Mouse (Mus musculus) heart, adult 2 months (tissue): ENCODE results near the gene Ptpn11. TPM values are rescaled to one million over a fixed set of nuclear protein-coding genes. Genes with fewer than 3 reads are reported as not detected.
A peak's percentile ranks its signal among the peaks of the same experiment; 100 is the strongest.

Source experiments
- DNase-seq, 2 experiments: peaks; one replicate each; pipeline ENCODE4 v3.0.0; 2021
- H3K27ac ChIP-seq: fragments of 200-600 bp; 2 replicates; pipeline ENCODE4 v1.8.1; 2022
- H3K27me3 ChIP-seq: fragments of 200-500 bp; 2 replicates; pipeline ENCODE4 v1.6.1; 2012; ENCODE audit warnings: mild to moderate bottlenecking, low read length, inconsistent platforms, mixed read lengths; ENCODE audit not compliant: control insufficient read depth, insufficient read depth
- H3K36me3 ChIP-seq: fragments of 200-500 bp; 2 replicates; pipeline ENCODE4 v1.6.1; 2012; ENCODE audit warnings: low read length, inconsistent platforms; ENCODE audit not compliant: control insufficient read depth, insufficient read depth
- H3K4me1 ChIP-seq: fragments of 200-500 bp; 2 replicates; pipeline ENCODE4 v1.6.1; 2011; ENCODE audit warnings: low read length; ENCODE audit not compliant: control insufficient read depth, insufficient read depth
- H3K4me3 ChIP-seq: fragments of 200-600 bp; 2 replicates; pipeline ENCODE4 v1.8.1; 2022
- H3K79me2 ChIP-seq: fragments of 200-500 bp; replicated peaks from 2 replicates; pipeline ENCODE4 v1.6.1; 2012; ENCODE audit warnings: mild to moderate bottlenecking, inconsistent platforms, low read length, moderate library complexity, mixed read lengths; ENCODE audit not compliant: control insufficient read depth, insufficient read depth
- H3K9ac ChIP-seq: fragments of 200-500 bp; 2 replicates; pipeline ENCODE4 v1.6.1; 2012; ENCODE audit warnings: low read depth, mild to moderate bottlenecking, control low read depth, inconsistent platforms, low read length, mixed read lengths
- CTCF ChIP-seq: fragments of 200-600 bp; IDR thresholded peaks from 2 replicates; pipeline ENCODE4 v1.8.1; 2022; ENCODE audit warnings: antibody characterized with exemption, mild to moderate bottlenecking, moderate library complexity
- EP300 ChIP-seq: fragments of 200-500 bp; IDR thresholded peaks from 2 replicates; pipeline ENCODE4 v1.6.1; 2011; ENCODE audit warnings: low read depth, low read length, control low read depth; ENCODE audit not compliant: insufficient read depth
- POLR2A ChIP-seq: fragments of 200-500 bp; IDR thresholded peaks from 2 replicates; pipeline ENCODE4 v1.6.1; 2011; ENCODE audit warnings: mild to moderate bottlenecking, low read depth, low read length, control low read depth; ENCODE audit not compliant: insufficient read depth
- WGBS: fragments of 180-500 bp; shearing (Covaris S2); methylation state at CpG from one replicate; pipeline ENCODE4 v1.1.7; 2018; 5-methylcytosine and 5-hydroxymethylcytosine counted together
- intact Hi-C: fragments of 180-260 bp; cut with DNase I; formaldehyde crosslinking; loops from one replicate; pipeline ENCODE4 v1.15.1; 2025
- polyA plus RNA-seq: library from polyadenylated mRNA; depleted of rRNA; stranded (reverse); fragments of >200 nt; gene quantifications from 2 replicates; pipeline ENCODE4 v1.2.3, GENCODE M21; 2012
- total RNA-seq, 2 experiments: library from RNA; stranded (reverse); gene quantifications; 2 replicates each; pipeline ENCODE4 v1.2.3; 2021

Ptpn11 gene
- total and polyA plus RNA-seq, 3 experiments, result 50.7 to 205 (median 159) TPM

- peaks cover 26% of the 10 kb centered on the region for H3K4me1 ChIP-seq
- peak overlapping the region; percentile 78 for H3K27ac ChIP-seq
- intact Hi-C loops, result loop anchor here (10.0 kb wide), 1 partner anchor 233 kb away; no protein-coding TSS in a partner anchor
- 69% methylated on average over 9 of the region's 9 CpGs for WGBS
- peak overlapping the region; percentile 23; the same call in 1 of the 2 replicates for H3K4me3 ChIP-seq
- DNase-seq, result no peak
- peaks cover 13% of the 10 kb centered on the region for H3K36me3 ChIP-seq
- H3K9ac ChIP-seq, result peak overlapping the region; percentile 31
- H3K79me2 ChIP-seq, result peaks cover 7% of the 10 kb centered on the region
- no peaks in the 10 kb centered on the region for H3K27me3 ChIP-seq
- TF ChIP-seq EP300, result no peak
- TF ChIP-seq CTCF, result no peak
- no peak for TF ChIP-seq POLR2A
Measured at GRCm38 (mm10) chr5:121188265-121188664, 2.9 kb downstream of the Ptpn11 start.

GRCm38 (mm10) chr5:121187580-121188001 lies 3.6 kb downstream of the Ptpn11 start:
- peak overlapping the region; percentile 44 for H3K9ac ChIP-seq
- peak overlapping the region; percentile 78 for H3K27ac ChIP-seq
- 57% methylated on average over 8 of the region's 8 CpGs for WGBS
- intact Hi-C loops, result loop anchor here (10.0 kb wide), 1 partner anchor 233 kb away; no protein-coding TSS in a partner anchor
- H3K4me3 ChIP-seq, result peak overlapping the region; percentile 23; the same call in 1 of the 2 replicates
- H3K4me1 ChIP-seq, result peaks cover 29% of the 10 kb centered on the region
- DNase-seq, result peak; percentile 60 to 77
- TF ChIP-seq POLR2A, result peak; percentile 63
- peak; percentile 96 for TF ChIP-seq EP300
- peak; percentile 45 for TF ChIP-seq CTCF
- peaks cover 11% of the 10 kb centered on the region for H3K79me2 ChIP-seq
- H3K27me3 ChIP-seq, result no peaks in the 10 kb centered on the region
- peaks cover 13% of the 10 kb centered on the region for H3K36me3 ChIP-seq

GRCm38 (mm10) chr5:121184945-121185551 lies 6.1 kb downstream of the Ptpn11 start:
- peak overlapping the region; percentile 78 for H3K27ac ChIP-seq
- H3K9ac ChIP-seq, result peak overlapping the region; percentile 29; the same call in 1 of the 2 replicates

GRCm38 (mm10) chr5:121184375-121184774 lies 6.8 kb downstream of the Ptpn11 start:
- Histone ChIP-seq H3K27ac (peak overlapping the region; percentile 78), H3K4me3 (no peak overlapping the region; the same call in 1 of the 2 replicates), H3K27me3 (no peaks in the 10 kb centered on the region), H3K79me2 (peaks cover 16% of the 10 kb centered on the region), H3K36me3 (peaks cover 14% of the 10 kb centered on the region), H3K4me1 (peaks cover 28% of the 10 kb centered on the region), H3K9ac (no peak overlapping the region)
- intact Hi-C loops, result loop anchor here (10.0 kb wide), 1 partner anchor 230 kb away; no protein-coding TSS in a partner anchor
- 21% methylated on average over 2 of the region's 2 CpGs for WGBS
- no peak for TF ChIP-seq CTCF
- no peak for TF ChIP-seq EP300
- no peak for TF ChIP-seq POLR2A
- DNase-seq, result no peak

More at GRCm38 (mm10) chr5:121184945-121185551, 6.1 kb downstream of the Ptpn11 start:
- Histone ChIP-seq H3K4me1 (peaks cover 28% of the 10 kb centered on the region), H3K79me2 (peaks cover 14% of the 10 kb centered on the region), H3K36me3 (peaks cover 13% of the 10 kb centered on the region), H3K4me3 (peak overlapping the region; percentile 0; the same call in 1 of the 2 replicates), H3K27me3 (no peaks in the 10 kb centered on the region)
- intact Hi-C loops, result loop anchor here (10.0 kb wide), 1 partner anchor 230 kb away; no protein-coding TSS in a partner anchor
- DNase-seq, result peak in 1 of 2 experiments; percentile 29
- WGBS, result 8% methylated on average over 11 of the region's 11 CpGs
- no peak for TF ChIP-seq CTCF
- TF ChIP-seq POLR2A, result peak; percentile 20; the same call in 1 of the 2 replicates
- TF ChIP-seq EP300, result peak; percentile 41; the same call in 1 of the 2 replicates

GRCm38 (mm10) chr5:121183269-121183668 lies 7.9 kb downstream of the Ptpn11 start:
- Histone ChIP-seq H3K27me3 (no peaks in the 10 kb centered on the region), H3K4me1 (peaks cover 25% of the 10 kb centered on the region), H3K27ac (no peak overlapping the region), H3K9ac (no peak overlapping the region), H3K4me3 (no peak overlapping the region), H3K36me3 (peaks cover 17% of the 10 kb centered on the region), H3K79me2 (peaks cover 18% of the 10 kb centered on the region)
- WGBS, result 80% methylated on average over 9 of the region's 9 CpGs
- DNase-seq, result no peak
- TF ChIP-seq EP300 (no peak), CTCF (no peak), POLR2A (no peak)
- intact Hi-C loops, result loop anchor here (10.0 kb wide), 1 partner anchor 228 kb away; no protein-coding TSS in a partner anchor
